Mouse (Mus musculus) activated CD4-positive, CD25-positive, alpha-beta regulatory T cell, adult 9 weeks (primary cell): ENCODE measurements around the gene Igf1. TPM values are rescaled to one million over a fixed set of nuclear protein-coding genes. Genes with fewer than 3 reads are reported as not detected.

Experiments used
- polyA plus RNA-seq: library from polyadenylated mRNA; unstranded; fragments of 100-300 nt; shearing (Covaris generic); gene quantifications from one replicate; pipeline ENCODE4 v1.2.1, GENCODE M21; 2017

The Igf1 gene
- 1.9 TPM for polyA plus RNA-seq

GRCm38 (mm10) chr10:87858013-87858806 is at the start of gene Igf1:
Gene Igf1 (plus strand): TSS chr10:87858265.

Other genes starting within 250 kb of the Igf1 start
- gene Pmch, start 232.8 kb downstream of the Igf1 start, polyA plus RNA-seq = not detected